Comparison of ENCODE assay signal across 8 mouse cellular contexts in genomic region chr5:139694989-139695571, GRCm38 (mm10). TPM values are rescaled to one million over a fixed set of nuclear protein-coding genes. Genes with fewer than 3 reads are reported as not detected.
DNase-seq lines count a peak whose midpoint lies in the region; ATAC-seq and TF ChIP-seq lines count a peak whose summit lies in the region.

No protein-coding gene starts in this region.

- peak; percentile 78 for DNase-seq in forebrain, embryonic 11.5 days (ENCODE audit: low spot score)
- no peak for DNase-seq in forebrain, embryonic 10.5 days (ENCODE audit: extremely low spot score, low spot score)
- DNase-seq in MN1 (ENCODE audit: low spot score) (peak; percentile 49), liver (peak; percentile 37)
- peak; percentile 38 for DNase-seq in forebrain, postnatal 0 days
- DNase-seq in thymus, postnatal 14 days = no peak
- no peak for DNase-seq in layer of hippocampus, adult 8-10 months (ENCODE audit: low spot score in 2 of 2)

- H3K27me3 ChIP-seq in forebrain, embryonic 11.5 days (ENCODE audit: control insufficient read depth, insufficient read depth, low read length) = no peaks in the 10 kb centered on the region
- H3K27me3 ChIP-seq in forebrain, embryonic 10.5 days (ENCODE audit: poor library complexity, severe bottlenecking) = peaks cover 58% of the 10 kb centered on the region
- no peaks in the 10 kb centered on the region for H3K27me3 ChIP-seq in forebrain, postnatal 0 days (ENCODE audit: insufficient read depth, low read length)
- peaks cover 4% of the 10 kb centered on the region; the same call in 1 of the 2 replicates for H3K27me3 ChIP-seq in heart, embryonic 11.5 days (ENCODE audit: control insufficient read depth, insufficient read depth, low read length)

- H3K4me1 ChIP-seq in forebrain, embryonic 11.5 days (replicated peaks; ENCODE audit: control insufficient read depth, insufficient read depth, low read length) = peaks cover 2% of the 10 kb centered on the region; the same call in 1 of the 2 replicates
- peaks cover 23% of the 10 kb centered on the region for H3K4me1 ChIP-seq in forebrain, embryonic 10.5 days
- no peaks in the 10 kb centered on the region for H3K4me1 ChIP-seq in forebrain, postnatal 0 days (ENCODE audit: insufficient read depth)
- H3K4me1 ChIP-seq in heart, embryonic 11.5 days (ENCODE audit: control insufficient read depth, insufficient read depth, low read length) = no peaks in the 10 kb centered on the region

- no peak overlapping the region for H3K27ac ChIP-seq in forebrain, embryonic 11.5 days (ENCODE audit: low read depth, low read length)
- no peak overlapping the region; the same call in 1 of the 2 replicates for H3K27ac ChIP-seq in forebrain, embryonic 10.5 days
- no peak overlapping the region for H3K27ac ChIP-seq in forebrain, postnatal 0 days (ENCODE audit: low read depth, low read length)
- no peak overlapping the region for H3K27ac ChIP-seq in heart, embryonic 11.5 days (ENCODE audit: low read depth, low read length)

- 19% methylated on average over 7 of the region's 7 CpGs for WGBS in forebrain, embryonic 11.5 days
- 50% methylated on average over 7 of the region's 7 CpGs for WGBS in forebrain, embryonic 10.5 days
- 9% methylated on average over 7 of the region's 7 CpGs for WGBS in forebrain, postnatal 0 days
- WGBS in heart, embryonic 11.5 days (ENCODE audit: insufficient replicate concordance) = 27% methylated on average over 6 of the region's 7 CpGs

- H3K9ac ChIP-seq in forebrain, embryonic 11.5 days (ENCODE audit: low read length) = no peak overlapping the region
- no peak overlapping the region for H3K9ac ChIP-seq in forebrain, postnatal 0 days
- H3K9ac ChIP-seq in heart, embryonic 11.5 days (ENCODE audit: low read depth, low read length) = no peak overlapping the region

- no peak overlapping the region for H3K4me2 ChIP-seq in forebrain, embryonic 11.5 days (ENCODE audit: low read depth, low read length, severe bottlenecking)
- H3K4me2 ChIP-seq in forebrain, postnatal 0 days (ENCODE audit: low read depth) = 0 out of 2 replicates have a peak overlapping the region, but pooled peaks have one; percentile 21
- H3K4me2 ChIP-seq in heart, embryonic 11.5 days = no peak overlapping the region

- no peak; the same call in 1 of the 2 replicates for ATAC-seq in forebrain, embryonic 11.5 days (replicated peaks; ENCODE audit: low FRiP score)
- ATAC-seq in forebrain, postnatal 0 days = peak; percentile 55; the same call in 1 of the 2 replicates
- no peak for ATAC-seq in heart, embryonic 11.5 days (replicated peaks; ENCODE audit: insufficient number of reproducible peaks, low FRiP score, low TSS enrichment)

- H3K36me3 ChIP-seq in forebrain, embryonic 11.5 days (ENCODE audit: control insufficient read depth, insufficient read depth, low read length) = no peaks in the 10 kb centered on the region
- H3K36me3 ChIP-seq in forebrain, embryonic 10.5 days (replicated peaks) = no peaks in the 10 kb centered on the region
- no peaks in the 10 kb centered on the region for H3K36me3 ChIP-seq in forebrain, postnatal 0 days (ENCODE audit: insufficient read depth)
- no peaks in the 10 kb centered on the region for H3K36me3 ChIP-seq in heart, embryonic 11.5 days (ENCODE audit: control insufficient read depth, insufficient read depth, low read length)

- H3K9me3 ChIP-seq in forebrain, embryonic 11.5 days (ENCODE audit: control insufficient read depth, low read length) = no peaks in the 10 kb centered on the region
- H3K9me3 ChIP-seq in forebrain, embryonic 10.5 days = peaks cover 9% of the 10 kb centered on the region; the same call in 1 of the 2 replicates
- no peaks in the 10 kb centered on the region for H3K9me3 ChIP-seq in forebrain, postnatal 0 days (ENCODE audit: low read length)
- no peaks in the 10 kb centered on the region for H3K9me3 ChIP-seq in heart, embryonic 11.5 days (replicated peaks; ENCODE audit: control insufficient read depth, low read length)

- no peak for TF ChIP-seq CTCF in forebrain, postnatal 0 days (IDR thresholded peaks at IDR 0.05; ENCODE audit: low read depth)

- no peak overlapping the region for H3K4me3 ChIP-seq in forebrain, embryonic 11.5 days (ENCODE audit: low read depth, low read length)
- no peak overlapping the region for H3K4me3 ChIP-seq in forebrain, embryonic 10.5 days
- H3K4me3 ChIP-seq in forebrain, postnatal 0 days (ENCODE audit: low read depth, low read length) = no peak overlapping the region
- no peak overlapping the region for H3K4me3 ChIP-seq in heart, embryonic 11.5 days (ENCODE audit: low read depth, low read length)

RNA-seq across cellular contexts. Expression of gene Micall2, which starts 41.1 kb away (rescaled TPM):
- 5.4 and 6.7 TPM in 2 replicates for polyA plus RNA-seq in forebrain, embryonic 11.5 days (2014; fragmentation: Nextera tagmentation; extraction: Ambion mirVana)
- polyA plus RNA-seq in forebrain, embryonic 10.5 days (2016; fragmentation: Nextera tagmentation; extraction: Ambion mirVana) = 5.9 and 6.9 TPM in 2 replicates
- 5.1 and 5.4 TPM in 2 replicates for total RNA-seq in forebrain, postnatal 0 days (2014; rRNA removed)
- 7.1 and 9.9 TPM in 2 replicates for polyA plus RNA-seq in forebrain, postnatal 0 days (2015; fragmentation: Nextera tagmentation; extraction: Ambion mirVana)
- 1 to 10 TPM; 2.0 to 4.5 (median 2.8) TPM for total RNA-seq in layer of hippocampus, adult 8-10 months (2022)
- 2.4 and 3.8 TPM in 2 replicates for polyA plus RNA-seq in heart, embryonic 11.5 days (2014; fragmentation: Nextera tagmentation; extraction: Ambion mirVana)

Comparison
In these comparisons a context has a peak if more than half of its experiments do, and no peak if none do; other contexts are left out.
1. DNase-seq: peak in forebrain, embryonic 11.5 days (single experiment), MN1 (single experiment), forebrain, postnatal 0 days (single experiment) and liver (single experiment); none in forebrain, embryonic 10.5 days (single experiment), thymus, postnatal 14 days (single experiment) and layer of hippocampus, adult 8-10 months (0 of 2).